Mouse (Mus musculus): ENCODE measurements around the gene Snta1. TPM values are rescaled to one million over a fixed set of nuclear protein-coding genes. Genes with fewer than 3 reads are reported as not detected.

Snta1 gene
- polyA plus RNA-seq, 1 experiment from 2014 or later = 53.2 TPM

DNA sequence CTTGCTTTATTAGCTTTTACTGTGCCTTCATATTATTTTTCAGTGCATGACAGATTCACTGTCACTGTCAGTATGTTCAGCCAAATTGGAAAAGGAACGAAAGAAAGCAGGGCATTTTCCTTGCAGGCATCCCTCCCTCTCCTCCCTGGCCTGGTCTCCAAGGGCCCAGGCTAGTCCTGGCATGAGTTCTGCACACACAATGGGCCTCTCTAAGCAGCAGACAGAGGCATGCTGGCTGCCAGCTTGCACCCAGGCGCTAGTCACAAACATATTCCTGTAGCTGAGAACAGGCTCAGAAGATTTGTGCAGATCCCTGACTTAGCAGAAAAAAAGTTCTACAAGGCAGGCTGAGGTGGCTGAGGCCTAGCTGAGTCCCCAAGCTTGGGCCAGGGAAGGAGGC lies 8.6 kb downstream of the Snta1 start:
- Histone ChIP-seq H3K9ac (no peak overlapping the region), H3K4me1 (replicated peaks) (peaks cover 39% of the 10 kb centered on the region), H3K27ac (peak overlapping the region; percentile 71; the same call in 1 of the 2 replicates), H3K36me3 (peaks cover 11% of the 10 kb centered on the region; the same call in 1 of the 2 replicates), H3K9me3 (replicated peaks) (no peaks in the 10 kb centered on the region), H3K27me3 (no peaks in the 10 kb centered on the region), H3K4me3 (no peak overlapping the region), H3K4me2 (no peak overlapping the region)
- 75% methylated on average over 2 of the region's 2 CpGs for WGBS
- ATAC-seq (replicated peaks; ENCODE audit: insufficient number of reproducible peaks, insufficient read depth, low FRiP score, low read depth) = no peak

- H3K36me3 ChIP-seq = peaks cover 11% of the 10 kb centered on the region; the same call in 1 of the 2 replicates
- 58% methylated on average over 7 of the region's 7 CpGs for WGBS
- no peak overlapping the region for H3K4me2 ChIP-seq
- peak overlapping the region; percentile 71 for H3K27ac ChIP-seq
- ATAC-seq (replicated peaks; ENCODE audit: insufficient number of reproducible peaks, insufficient read depth, low FRiP score, low read depth) = no peak
- no peak overlapping the region for H3K4me3 ChIP-seq
- no peak overlapping the region for H3K9ac ChIP-seq
- H3K4me1 ChIP-seq (replicated peaks) = peaks cover 32% of the 10 kb centered on the region
- no peaks in the 10 kb centered on the region for H3K27me3 ChIP-seq
- no peaks in the 10 kb centered on the region for H3K9me3 ChIP-seq (replicated peaks)
These were observed 9.6 kb downstream of the Snta1 start for GRCm38 (mm10) chr2:154398267-154398666.

DNA sequence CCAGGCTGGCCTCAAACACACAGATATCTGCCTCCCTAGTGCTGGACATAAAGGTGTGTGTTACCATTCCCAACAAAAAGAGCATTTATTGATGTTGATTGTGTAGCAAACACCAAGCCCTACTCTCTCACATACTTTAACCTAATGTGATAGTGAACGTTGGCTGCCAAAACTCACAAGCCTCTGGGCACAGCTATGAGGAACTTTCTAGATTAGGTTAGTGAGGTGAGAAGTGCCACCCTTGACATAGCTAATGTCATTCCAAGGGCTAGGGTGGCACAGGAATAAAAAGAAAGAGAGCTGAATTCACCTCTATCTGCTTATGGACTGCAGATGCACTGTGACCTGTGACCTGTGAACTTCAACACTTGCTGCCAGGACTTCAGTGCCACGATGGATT lies 11.4 kb downstream of the Snta1 start:
- Histone ChIP-seq H3K9ac (no peak overlapping the region), H3K4me3 (no peak overlapping the region), H3K36me3 (peaks cover 11% of the 10 kb centered on the region; the same call in 1 of the 2 replicates), H3K4me1 (replicated peaks) (peaks cover 21% of the 10 kb centered on the region), H3K27ac (peak overlapping the region; percentile 32; the same call in 1 of the 2 replicates), H3K9me3 (replicated peaks) (no peaks in the 10 kb centered on the region), H3K4me2 (no peak overlapping the region), H3K27me3 (no peaks in the 10 kb centered on the region)
- ATAC-seq (replicated peaks; ENCODE audit: insufficient number of reproducible peaks, insufficient read depth, low FRiP score, low read depth) = no peak
- 58% methylated on average over 2 of the region's 2 CpGs for WGBS

DNA sequence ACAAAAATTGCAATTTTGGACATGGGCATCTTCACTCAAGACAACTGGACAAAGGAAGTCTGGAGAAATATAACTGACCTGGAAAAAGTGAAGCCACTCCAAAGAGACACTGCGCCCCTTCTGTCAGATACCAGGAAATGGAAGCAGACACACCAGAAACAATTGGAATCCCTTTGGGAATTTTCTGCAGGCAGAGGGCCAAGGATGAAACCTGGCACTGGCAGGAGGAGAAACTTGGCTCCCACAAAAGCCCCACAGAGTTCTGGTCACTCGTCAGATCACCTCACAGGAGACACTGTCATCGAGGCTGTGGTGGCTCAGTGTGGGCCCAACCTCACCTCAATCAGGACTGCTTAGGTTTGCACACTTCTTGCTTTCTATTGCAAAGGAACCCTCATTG lies 13.3 kb downstream of the Snta1 start:
- no peak overlapping the region for H3K4me2 ChIP-seq
- H3K9me3 ChIP-seq (replicated peaks) = no peaks in the 10 kb centered on the region
- peak overlapping the region; percentile 24; the same call in 1 of the 2 replicates for H3K27ac ChIP-seq
- H3K36me3 ChIP-seq = peaks cover 4% of the 10 kb centered on the region; the same call in 1 of the 2 replicates
- 56% methylated on average over 3 of the region's 3 CpGs for WGBS
- no peak overlapping the region for H3K9ac ChIP-seq
- ATAC-seq (replicated peaks; ENCODE audit: insufficient number of reproducible peaks, insufficient read depth, low FRiP score, low read depth) = no peak
- no peaks in the 10 kb centered on the region for H3K27me3 ChIP-seq
- peaks cover 37% of the 10 kb centered on the region for H3K4me1 ChIP-seq (replicated peaks)
- no peak overlapping the region for H3K4me3 ChIP-seq

DNA sequence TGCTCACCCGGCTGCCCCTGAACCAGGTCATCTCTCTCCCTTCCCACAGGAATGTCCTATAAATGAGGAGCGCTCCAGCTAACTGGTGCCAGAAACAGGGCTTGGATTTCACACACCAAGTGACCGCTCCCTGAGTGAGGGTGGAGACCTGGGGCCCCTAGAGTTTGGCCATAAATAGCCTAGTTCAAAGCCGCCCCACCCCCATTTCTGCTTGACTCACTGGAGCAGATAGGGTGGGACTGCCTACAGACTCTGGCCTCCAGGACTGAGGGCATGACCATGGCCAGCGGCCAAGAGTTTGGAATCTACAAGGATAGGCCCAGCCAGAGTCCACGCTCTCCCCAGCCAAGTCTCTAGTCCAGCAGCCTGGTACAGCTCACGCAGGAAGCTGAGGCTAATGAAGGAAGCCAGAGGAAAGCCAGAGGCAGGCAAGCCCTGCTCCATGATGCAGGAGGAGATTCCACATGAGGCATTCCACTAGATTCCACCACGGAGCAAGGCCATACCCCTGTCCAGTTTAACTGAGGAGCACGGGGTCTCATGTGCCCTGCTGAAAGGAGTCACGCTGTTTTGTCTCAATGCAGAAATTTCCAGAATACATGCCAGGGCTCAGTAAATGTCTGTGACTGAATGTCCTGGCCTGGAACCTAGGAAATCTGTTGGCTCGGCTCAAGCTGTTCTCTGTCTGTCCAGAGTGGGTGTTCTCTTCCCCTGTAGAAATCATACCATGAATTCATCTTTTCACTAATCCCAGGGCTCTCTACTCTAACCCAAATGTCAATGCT lies 17.5 kb downstream of the Snta1 start:
- peak overlapping the region; percentile 33 for H3K4me2 ChIP-seq

DNA sequence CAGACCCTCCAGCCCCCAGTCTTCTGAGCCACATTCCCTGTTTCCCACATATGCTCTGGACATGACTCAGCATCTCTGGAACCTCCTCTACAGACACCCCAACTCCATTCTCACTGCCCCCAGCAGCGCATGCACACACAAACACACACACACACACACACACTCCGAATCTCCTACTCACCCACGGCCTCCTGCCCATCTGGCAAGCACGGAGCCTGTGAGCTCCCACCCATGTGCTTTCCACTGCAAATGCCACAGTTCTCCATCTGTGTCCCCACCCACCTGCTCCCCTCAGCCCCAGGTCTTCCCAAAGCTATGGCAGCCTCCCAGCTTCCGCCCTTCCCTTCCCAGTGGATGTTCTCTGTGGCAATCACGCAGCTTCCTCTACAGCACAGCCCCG lies 28.8 kb downstream of the Snta1 start:
- 87% methylated on average over 7 of the region's 7 CpGs for WGBS

More for the DNA sequence above, 17.5 kb downstream of the Snta1 start:
- 23% methylated on average over 11 of the region's 11 CpGs for WGBS
- peak overlapping the region; percentile 97 for H3K27ac ChIP-seq
- H3K36me3 ChIP-seq = no peaks in the 10 kb centered on the region
- peak; percentile 96 for ATAC-seq (replicated peaks; ENCODE audit: insufficient number of reproducible peaks, insufficient read depth, low FRiP score, low read depth)
- no peaks in the 10 kb centered on the region for H3K27me3 ChIP-seq
- peak overlapping the region; percentile 24; the same call in 1 of the 2 replicates for H3K9ac ChIP-seq
- no peaks in the 10 kb centered on the region for H3K9me3 ChIP-seq (replicated peaks)
- H3K4me3 ChIP-seq = no peak overlapping the region
- H3K4me1 ChIP-seq (replicated peaks) = peaks cover 30% of the 10 kb centered on the region

DNA sequence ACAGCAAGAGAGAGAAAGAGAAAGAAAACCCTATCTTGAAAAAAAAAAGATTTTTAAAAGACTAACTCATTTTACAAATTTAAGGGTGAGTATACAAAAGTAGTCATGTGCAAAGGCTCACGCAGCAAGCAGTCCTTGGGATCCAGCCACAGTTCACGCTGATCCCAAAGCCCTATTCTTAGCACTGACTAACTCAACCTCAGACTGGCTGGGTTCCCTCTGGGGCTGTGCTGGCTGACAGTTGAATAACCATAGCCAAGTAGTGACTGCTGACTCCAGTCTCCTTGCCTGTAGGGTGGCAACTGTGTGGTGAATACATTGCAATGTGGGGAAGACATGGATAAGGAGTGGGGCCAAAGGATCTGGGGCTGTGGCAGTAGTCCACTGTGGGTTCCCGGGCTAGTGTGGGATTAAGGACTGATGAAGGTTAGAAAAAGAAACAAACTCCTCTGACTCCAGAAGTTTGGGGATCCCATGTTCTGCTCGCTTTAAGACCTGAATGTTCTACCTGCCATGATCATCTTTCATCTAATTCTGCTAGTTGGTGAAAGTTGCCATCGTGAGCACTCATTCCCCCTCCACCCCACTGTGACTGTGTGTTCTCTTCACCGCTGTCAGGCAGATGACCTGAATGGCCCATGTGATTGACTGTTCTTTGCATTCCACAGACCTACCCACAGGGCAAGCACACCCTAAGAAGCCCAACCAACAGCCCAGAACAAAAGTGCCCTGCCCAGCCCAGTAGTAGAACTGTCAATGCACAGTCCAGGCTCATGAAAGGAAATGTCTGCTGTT lies 32.9 kb downstream of the Snta1 start:
- peak overlapping the region; percentile 82 for H3K27ac ChIP-seq
- no peaks in the 10 kb centered on the region for H3K27me3 ChIP-seq
- peaks cover 22% of the 10 kb centered on the region for H3K4me1 ChIP-seq (replicated peaks)
- no peak overlapping the region for H3K4me3 ChIP-seq
- H3K36me3 ChIP-seq = peaks cover 17% of the 10 kb centered on the region; the same call in 1 of the 2 replicates
- H3K9me3 ChIP-seq (replicated peaks) = no peaks in the 10 kb centered on the region
- peak; percentile 65 for ATAC-seq (replicated peaks; ENCODE audit: insufficient number of reproducible peaks, insufficient read depth, low FRiP score, low read depth)
- 62% methylated on average over 6 of the region's 6 CpGs for WGBS
- no peak overlapping the region for H3K4me2 ChIP-seq
- H3K9ac ChIP-seq = no peak overlapping the region

More for the DNA sequence above, 28.8 kb downstream of the Snta1 start:
- Histone ChIP-seq H3K4me1 (replicated peaks) (peaks cover 15% of the 10 kb centered on the region), H3K4me3 (no peak overlapping the region), H3K4me2 (no peak overlapping the region), H3K9ac (no peak overlapping the region), H3K27ac (no peak overlapping the region), H3K36me3 (peaks cover 22% of the 10 kb centered on the region), H3K9me3 (replicated peaks) (no peaks in the 10 kb centered on the region), H3K27me3 (no peaks in the 10 kb centered on the region)
- no peak for ATAC-seq (replicated peaks; ENCODE audit: insufficient number of reproducible peaks, insufficient read depth, low FRiP score, low read depth)

- H3K4me3 ChIP-seq = no peak overlapping the region
- peaks cover 22% of the 10 kb centered on the region for H3K4me1 ChIP-seq (replicated peaks)
- H3K27ac ChIP-seq = peak overlapping the region; percentile 82
- 59% methylated on average over 6 of the region's 6 CpGs for WGBS
- H3K27me3 ChIP-seq = no peaks in the 10 kb centered on the region
- H3K4me2 ChIP-seq = no peak overlapping the region
- peaks cover 14% of the 10 kb centered on the region; the same call in 1 of the 2 replicates for H3K36me3 ChIP-seq
- no peaks in the 10 kb centered on the region for H3K9me3 ChIP-seq (replicated peaks)
- ATAC-seq (replicated peaks; ENCODE audit: insufficient number of reproducible peaks, insufficient read depth, low FRiP score, low read depth) = no peak
- no peak overlapping the region for H3K9ac ChIP-seq
These were observed 33.8 kb downstream of the Snta1 start for GRCm38 (mm10) chr2:154373961-154374632.

GRCm38 (mm10) chr2:154372842-154373500 lies 34.9 kb downstream of the Snta1 start, which contains the start of gene Cdk5rap1:
Gene Cdk5rap1, minus strand, starts transcription at chr2:154373010.
- 14% methylated on average over 9 of the region's 9 CpGs for WGBS
- H3K4me3 ChIP-seq = peak within 1 kb of the TSS; percentile 82
- H3K4me2 ChIP-seq = peak within 1 kb of the TSS; percentile 83
- H3K27ac ChIP-seq = peak within 1 kb of the TSS; percentile 96
- H3K9me3 ChIP-seq (replicated peaks) = no peaks in the 10 kb centered on the region
- H3K4me1 ChIP-seq (replicated peaks) = peaks cover 22% of the 10 kb centered on the region
- H3K27me3 ChIP-seq = no peaks in the 10 kb centered on the region
- H3K36me3 ChIP-seq = peaks cover 18% of the 10 kb centered on the region; the same call in 1 of the 2 replicates
- H3K9ac ChIP-seq = peak within 1 kb of the TSS; percentile 96
- ATAC-seq (replicated peaks; ENCODE audit: insufficient number of reproducible peaks, insufficient read depth, low FRiP score, low read depth) = 0 out of 2 replicates have a peak, but pooled peaks have one; percentile 0

DNA sequence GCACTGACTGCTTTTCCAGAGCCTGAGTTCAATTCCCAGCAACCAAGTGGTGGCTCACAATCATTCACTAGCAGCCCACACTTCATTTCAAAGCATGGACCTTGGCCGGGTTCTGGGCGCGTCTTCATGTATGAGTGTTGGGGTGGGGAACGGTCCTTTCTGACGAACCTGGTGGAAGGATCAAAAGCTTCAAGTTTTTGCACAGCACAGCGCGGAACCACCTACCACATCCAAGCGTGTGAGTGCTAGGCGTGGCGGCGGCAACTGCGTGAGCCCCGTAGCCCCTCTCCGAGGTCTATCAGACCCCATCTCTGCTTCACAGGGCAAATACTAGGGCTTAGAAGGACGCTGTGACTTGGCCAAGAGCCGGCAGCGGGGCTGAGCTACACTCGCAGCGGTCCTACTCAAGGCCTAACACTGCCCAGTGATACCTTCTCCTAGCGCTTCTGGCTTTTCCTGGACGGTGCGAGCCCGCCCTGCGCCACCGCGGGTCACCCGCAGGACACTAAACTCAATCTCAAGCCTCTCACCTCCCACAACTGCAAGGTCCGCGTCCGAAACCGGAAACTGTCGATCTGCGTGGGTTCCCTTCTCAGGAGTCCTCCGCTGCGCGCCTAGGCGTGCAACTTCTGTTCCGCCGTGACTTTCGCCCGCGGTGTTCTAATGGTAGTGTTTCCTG lies 35.6 kb downstream of the Snta1 start:
- H3K36me3 ChIP-seq = peaks cover 24% of the 10 kb centered on the region
- peak; percentile 69 for ATAC-seq (replicated peaks; ENCODE audit: insufficient number of reproducible peaks, insufficient read depth, low FRiP score, low read depth)
- peak overlapping the region; percentile 82 for H3K4me3 ChIP-seq
- H3K9ac ChIP-seq = peak overlapping the region; percentile 96
- under 1% methylated on average over 42 of the region's 42 CpGs for WGBS
- no peaks in the 10 kb centered on the region for H3K27me3 ChIP-seq
- H3K9me3 ChIP-seq (replicated peaks) = no peaks in the 10 kb centered on the region
- peaks cover 22% of the 10 kb centered on the region for H3K4me1 ChIP-seq (replicated peaks)
- H3K27ac ChIP-seq = peak overlapping the region; percentile 96
- peak overlapping the region; percentile 83 for H3K4me2 ChIP-seq
